Mouse (Mus musculus): ENCODE results near the gene Emilin2.

The Emilin2 gene

DNA sequence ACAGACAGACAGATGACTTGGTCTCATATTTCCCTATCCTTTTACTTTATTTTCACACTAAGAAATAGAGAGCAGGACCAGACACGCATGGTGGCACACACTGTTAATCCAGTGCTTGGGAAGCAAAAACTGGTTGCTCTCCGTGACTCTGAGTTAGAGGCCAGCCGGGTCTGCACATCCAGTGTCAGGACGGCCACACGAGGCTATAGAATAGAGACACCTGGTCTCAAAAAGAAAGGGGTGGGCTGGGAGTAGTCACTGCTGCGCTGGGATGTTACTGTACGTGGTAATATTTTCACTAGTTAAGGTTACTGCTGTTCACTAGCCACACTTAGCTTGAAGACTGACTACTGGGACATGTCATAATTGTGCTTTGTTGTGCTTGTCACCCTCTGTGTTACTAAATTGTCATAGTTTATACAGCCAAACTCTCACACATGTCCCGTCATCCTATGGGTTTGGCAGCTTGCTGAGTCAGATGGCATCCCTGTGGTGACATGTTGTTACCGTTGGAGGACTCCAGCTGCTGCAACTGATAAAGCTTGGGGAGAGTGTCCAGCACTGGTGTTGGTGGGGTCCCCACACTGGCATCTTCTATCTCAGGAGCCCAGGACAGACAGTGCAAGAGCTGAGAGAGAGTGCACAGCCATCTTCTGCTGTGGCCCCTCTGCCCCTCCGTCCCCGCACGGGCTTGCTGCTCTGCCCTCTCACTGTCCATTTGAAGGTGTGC lies 76.4 kb downstream of the Emilin2 start:
- TF ChIP-seq GATA4 (IDR thresholded peaks at IDR 0.05; ENCODE audit: insufficient replicate concordance, low read length): no peak

DNA sequence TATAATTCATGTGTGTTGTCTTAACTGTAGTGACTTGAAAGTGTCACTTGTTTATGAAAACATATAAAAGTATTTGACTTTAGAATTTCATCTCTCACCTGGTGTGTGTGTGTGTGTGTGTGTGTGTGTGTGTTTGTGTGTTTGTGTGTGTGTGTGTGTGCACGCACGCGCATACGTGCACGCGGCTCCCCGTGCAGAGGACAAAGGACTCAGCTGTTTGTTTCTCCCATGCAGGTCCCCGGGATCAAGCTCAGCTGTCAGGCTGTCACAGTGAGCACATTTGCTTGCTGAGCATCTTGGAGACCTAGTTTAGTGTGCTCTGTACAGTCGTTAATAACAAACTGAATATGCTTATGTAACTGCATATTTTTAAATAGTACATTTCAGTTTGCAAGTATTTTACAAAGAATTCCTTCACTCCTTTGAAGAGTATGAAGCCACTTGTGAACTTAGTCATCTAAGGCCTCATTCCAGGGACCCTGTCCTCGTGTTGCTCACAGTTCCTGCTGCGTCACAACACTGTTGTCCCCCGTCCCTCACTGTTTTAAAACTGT lies 77.7 kb downstream of the Emilin2 start:
- no peak for TF ChIP-seq GATA4 (IDR thresholded peaks at IDR 0.05; ENCODE audit: insufficient replicate concordance, low read length)

DNA sequence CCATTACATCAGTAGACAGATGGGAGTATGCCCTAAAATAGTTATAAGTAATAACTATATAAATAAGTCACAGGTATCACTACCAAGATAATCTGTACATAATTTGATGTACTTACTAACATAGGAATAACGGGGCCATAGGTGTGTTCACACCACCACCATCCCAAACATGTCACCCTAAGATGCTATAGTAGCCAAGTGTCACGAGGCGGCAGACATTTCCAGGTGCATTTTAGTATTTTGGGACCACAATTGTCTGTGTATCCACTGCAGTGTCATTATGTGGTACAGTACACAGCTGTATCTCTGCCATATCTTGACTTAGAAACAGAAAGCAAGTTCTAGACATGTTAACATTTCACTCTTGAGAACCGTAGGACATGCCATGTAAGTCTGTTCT lies 78.6 kb downstream of the Emilin2 start:
- TF ChIP-seq GATA4 (IDR thresholded peaks at IDR 0.05; ENCODE audit: insufficient replicate concordance, low read length): no peak

DNA sequence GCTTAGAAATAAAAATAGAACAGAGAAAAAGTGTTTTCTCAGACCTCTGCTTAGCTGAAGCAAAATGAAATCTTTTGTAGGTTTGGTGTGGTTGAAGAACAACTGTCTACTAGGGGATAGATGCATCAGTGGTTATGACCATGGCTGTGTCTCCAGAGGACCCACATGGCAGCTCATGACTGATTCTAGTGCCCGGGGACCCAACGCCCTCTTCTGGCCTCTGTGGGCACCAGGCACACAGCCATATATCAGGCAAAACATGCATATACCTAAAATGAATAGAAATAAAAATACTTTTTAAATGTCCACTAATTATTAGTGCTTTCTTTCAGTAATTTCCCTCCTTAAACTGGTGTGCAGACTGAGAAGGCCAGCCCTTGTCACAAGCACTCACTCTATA lies 79.8 kb downstream of the Emilin2 start:
- TF ChIP-seq GATA4 (IDR thresholded peaks at IDR 0.05; ENCODE audit: insufficient replicate concordance, low read length): no peak

DNA sequence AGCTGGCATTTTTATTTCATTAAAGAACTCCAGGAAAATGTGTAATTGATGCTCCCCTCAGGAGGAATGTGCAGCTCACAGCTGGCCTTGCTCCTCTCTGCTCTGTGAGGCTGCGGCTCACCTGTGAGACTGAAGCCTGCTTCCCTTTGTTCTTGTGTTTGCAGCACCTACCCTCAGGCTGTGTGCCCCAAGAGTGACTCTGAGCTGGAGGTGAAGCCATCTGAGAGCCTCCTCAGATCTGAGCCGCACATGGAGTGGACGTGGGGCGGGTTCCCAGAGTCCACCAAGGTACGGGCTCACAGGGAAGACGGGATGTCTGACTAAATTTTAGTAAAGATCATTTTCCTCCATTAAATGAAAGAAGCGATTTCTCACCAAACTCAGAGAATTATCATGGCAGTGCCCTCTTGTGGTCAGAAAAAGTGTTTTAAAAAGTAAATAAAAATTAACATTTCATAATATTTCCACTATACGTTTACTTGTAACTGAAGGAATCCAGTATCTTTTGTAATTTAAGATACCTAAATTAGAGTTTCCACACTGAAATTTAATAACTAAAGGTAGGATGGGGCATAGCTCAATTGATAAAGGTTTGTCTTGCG lies 81.6 kb downstream of the Emilin2 start:
- no peak for TF ChIP-seq GATA4 (IDR thresholded peaks at IDR 0.05; ENCODE audit: insufficient replicate concordance, low read length)

DNA sequence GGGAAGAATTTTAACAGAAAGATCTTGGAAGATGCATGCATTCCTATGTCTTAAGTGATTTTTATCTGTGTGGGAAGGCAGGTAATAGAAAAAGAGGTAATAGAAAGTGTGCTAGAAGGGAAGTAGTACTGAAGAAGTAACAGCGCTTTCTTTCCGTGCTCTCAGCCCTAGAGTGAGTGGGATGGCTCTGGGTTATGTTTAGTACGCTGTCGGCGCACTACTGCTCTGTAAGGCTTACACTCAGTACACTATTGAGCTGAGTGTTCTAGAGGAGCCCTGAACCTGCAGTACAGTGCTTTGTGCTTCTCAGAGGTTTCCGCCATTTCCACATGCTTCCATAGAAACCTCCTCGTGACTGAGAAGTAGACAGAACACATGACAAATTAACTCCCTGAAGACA lies 83.1 kb downstream of the Emilin2 start:
- TF ChIP-seq GATA4 (IDR thresholded peaks at IDR 0.05; ENCODE audit: insufficient replicate concordance, low read length): no peak

DNA sequence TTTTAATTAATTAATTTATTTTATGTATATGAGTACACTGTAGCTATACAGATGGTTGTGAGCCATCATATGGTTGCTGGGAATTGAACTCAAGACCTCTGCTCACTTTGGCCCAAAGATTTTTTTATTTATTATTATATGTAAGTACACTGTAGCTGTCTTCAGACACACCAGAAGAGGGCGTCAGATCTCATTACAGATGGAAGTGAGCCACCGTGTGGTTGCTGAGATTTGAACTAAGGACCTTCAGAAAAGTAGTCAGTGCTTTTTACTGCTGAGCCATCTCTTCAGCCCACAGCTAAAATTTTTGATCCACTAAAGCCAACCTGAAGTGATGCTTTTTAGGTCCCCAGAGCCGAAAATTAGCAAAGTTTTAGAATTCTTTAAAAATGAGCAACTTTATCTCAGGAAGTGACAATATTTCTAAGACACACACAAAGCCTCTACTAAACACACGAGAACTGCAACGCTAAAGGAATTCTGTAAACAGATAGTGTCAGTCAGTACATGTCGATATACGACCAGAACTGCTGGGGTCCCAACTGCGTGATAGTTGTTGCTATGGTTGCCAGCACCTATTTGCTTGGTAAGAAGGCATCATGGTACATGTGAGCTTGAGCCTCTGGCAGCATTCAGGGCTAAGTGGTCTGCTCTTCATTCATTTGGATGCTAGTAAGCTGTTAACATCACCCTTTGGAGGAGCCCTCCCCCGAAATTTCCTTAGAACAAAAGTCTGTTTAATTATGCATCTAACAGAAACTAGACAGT lies 84.5 kb downstream of the Emilin2 start:
- no peak for TF ChIP-seq GATA4 (IDR thresholded peaks at IDR 0.05; ENCODE audit: insufficient replicate concordance, low read length)

DNA sequence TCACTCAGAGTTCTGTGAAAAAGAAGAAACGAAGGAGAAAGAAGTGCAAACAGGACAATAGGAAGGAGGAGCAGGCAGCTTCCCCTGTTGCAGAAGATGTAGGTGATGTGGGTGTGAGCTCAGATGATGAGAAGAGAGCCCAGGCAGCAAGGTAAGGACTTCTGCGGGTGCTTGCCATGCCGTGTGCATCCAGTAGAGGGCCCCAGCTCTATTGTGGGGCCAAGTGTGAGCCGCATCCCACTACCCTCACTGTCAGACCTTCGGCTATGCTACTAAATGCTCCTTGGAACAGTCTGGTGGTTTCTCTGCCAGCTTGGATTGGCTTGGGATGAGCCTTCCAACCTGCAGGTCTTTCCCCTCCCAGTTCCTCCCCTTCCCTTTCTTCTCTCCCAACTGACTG lies 86.7 kb downstream of the Emilin2 start:
- no peak for TF ChIP-seq GATA4 (IDR thresholded peaks at IDR 0.05; ENCODE audit: insufficient replicate concordance, low read length)

DNA sequence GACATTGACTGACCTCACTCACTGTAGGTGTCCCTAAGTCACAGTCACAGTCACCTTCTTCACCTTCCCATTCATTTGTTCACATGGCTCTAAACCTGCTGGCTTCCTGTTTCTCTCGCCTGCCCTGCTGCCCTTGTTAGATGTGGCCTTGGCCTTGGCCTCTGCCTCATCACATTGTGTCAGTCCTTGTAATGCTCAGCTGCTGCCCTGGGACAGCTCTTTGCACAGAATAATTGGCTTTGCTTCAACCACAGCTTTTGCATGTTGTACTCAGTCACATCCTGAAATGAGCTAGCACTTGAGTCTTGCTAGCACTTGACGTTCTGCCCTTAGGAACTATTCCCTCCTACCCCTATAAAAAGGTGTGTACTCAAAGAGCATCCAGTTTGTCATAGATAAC lies 87.3 kb downstream of the Emilin2 start:
- TF ChIP-seq GATA4 (IDR thresholded peaks at IDR 0.05; ENCODE audit: insufficient replicate concordance, low read length): no peak

GRCm38 (mm10) chr17:71223676-71224075 lies 88.1 kb downstream of the Emilin2 start:
- no peak for TF ChIP-seq GATA4 (IDR thresholded peaks at IDR 0.05; ENCODE audit: insufficient replicate concordance, low read length)

DNA sequence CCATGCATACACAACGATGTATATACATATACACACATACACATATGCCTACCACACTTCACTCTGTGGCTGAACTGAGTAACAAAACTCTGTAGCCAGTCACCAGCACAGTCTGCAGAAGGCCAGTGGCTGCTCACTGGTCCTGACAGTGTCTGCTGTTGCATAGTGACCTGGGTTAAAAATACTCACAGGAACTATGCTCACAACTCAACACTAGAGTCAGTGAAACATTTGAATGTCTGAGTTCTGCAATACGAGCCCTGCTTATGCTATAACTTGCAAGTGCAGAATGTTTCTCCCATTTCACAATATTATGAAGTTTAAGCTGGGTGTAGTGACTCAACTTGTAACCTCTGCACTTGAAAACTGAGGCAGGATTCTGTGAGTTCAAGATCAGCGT lies 90.4 kb downstream of the Emilin2 start:
- no peak for TF ChIP-seq GATA4 (IDR thresholded peaks at IDR 0.05; ENCODE audit: insufficient replicate concordance, low read length)

GRCm38 (mm10) chr17:71217111-71217685 lies 94.6 kb downstream of the Emilin2 start:
- TF ChIP-seq GATA4 (IDR thresholded peaks at IDR 0.05; ENCODE audit: insufficient replicate concordance, low read length): no peak

- TF ChIP-seq GATA4 (IDR thresholded peaks at IDR 0.05; ENCODE audit: insufficient replicate concordance, low read length): no peak
Observed at GRCm38 (mm10) chr17:71216263-71216662, 95.5 kb downstream of the Emilin2 start.

DNA sequence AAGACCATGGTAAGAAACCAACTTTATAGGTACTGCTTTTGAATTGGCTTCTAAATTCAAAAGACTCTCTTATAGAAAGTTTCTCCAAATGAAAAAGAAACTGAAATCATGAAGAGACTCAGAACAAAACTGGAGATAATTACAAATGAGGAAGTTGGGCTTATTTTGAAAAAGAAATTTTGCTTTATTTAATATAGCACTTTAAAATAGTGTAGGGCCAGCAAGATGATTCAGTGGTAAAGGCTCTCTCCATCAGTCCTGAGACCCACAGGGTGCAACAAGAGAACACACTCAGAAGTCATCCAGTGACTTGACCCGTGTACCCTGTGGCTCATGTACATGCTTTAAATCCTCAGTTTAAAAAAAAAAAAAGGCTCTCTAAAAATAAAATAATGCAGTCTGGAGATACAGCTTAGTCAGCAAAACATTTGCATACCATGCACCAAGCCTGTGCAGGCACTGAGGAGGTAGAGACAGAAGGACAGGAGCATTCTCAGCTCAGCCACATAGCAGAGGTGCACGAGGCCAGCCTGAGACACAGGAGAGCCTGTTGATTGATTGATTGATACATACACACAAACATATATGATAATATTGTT lies 96.4 kb downstream of the Emilin2 start:
- no peak for TF ChIP-seq GATA4 (IDR thresholded peaks at IDR 0.05; ENCODE audit: insufficient replicate concordance, low read length)

Data from liver, adult (tissue).